Mouse (Mus musculus): Measurements from ENCODE around the gene Timm29.
"Not testable (repeated sequence)": the region's sequence is repeated elsewhere in the genome, so short reads cannot be mapped to it uniquely, and the experiment has no call there.

Timm29 gene

DNA sequence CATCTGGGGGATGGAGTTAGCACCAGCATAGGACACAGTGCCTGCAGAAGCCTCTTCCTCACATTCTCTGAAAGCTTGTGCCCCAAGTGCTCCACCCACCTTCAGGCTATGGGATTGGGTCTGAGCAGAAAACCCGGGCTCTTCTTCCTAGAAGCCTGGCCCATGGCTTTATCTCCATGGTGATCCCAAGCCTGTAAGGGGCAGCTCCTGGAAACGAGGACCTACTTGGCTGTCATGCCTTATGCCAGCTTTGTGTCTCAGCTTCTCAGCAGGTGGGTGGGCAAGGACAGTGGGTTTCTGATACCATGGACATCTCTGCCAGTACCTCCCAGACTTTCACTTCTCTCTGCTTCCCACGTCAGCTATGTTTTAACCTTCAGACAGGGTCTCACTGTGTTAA is 14.3 kb upstream of the Timm29 start:
- DNase-seq (ENCODE audit: low spot score) = no peak

DNA sequence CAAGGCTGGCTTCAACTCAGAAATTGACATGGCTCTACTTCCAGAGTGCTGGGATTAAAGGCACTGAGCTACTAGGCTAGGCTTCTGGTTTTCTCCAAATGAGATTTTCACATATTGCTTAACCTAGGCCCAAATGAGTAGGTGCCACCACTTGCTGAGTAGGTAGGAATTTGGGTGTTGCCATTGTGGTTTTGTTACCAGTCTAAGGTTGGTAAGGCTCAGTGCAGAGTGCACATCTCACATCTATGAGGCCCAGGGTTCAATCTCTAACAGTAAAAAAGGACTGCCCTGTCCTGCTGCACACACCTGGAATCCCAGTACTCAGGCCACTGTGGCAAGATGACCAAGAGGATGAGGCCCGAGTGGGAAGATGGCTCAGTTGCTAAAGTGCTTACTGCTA is 7.1 kb upstream of the Timm29 start:
- no peak for DNase-seq (ENCODE audit: low spot score)

DNA sequence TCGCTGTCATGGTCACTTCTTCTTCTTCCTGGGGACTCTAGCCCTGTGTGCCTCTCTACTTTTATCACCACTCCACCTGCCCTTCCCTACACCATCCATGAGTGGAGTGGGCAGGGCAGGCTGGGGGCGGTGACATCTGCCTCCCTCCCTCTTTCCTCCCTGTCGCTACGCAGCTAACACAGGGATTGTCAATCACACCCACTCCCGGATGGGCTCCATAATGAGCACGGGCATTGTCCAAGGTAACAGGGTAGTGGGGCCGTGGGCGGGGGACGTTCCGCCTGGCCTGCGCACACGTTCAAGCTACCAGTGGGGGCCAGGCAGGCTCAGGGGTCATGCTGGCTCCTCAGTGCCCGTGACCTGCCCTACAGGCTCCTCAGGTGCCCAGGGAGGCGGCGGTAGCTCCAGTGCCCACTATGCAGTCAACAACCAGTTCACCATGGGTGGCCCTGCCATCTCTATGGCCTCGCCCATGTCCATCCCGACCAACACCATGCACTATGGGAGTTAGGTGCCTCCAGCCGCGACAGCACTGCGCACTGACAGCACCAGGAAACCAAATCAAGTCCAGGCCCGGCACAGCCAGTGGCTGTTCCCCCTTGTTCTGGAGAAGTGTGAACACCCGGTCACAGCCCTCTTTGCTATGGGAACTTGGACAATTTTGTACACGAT is 4.7 kb upstream of the Timm29 start:
- no peak for DNase-seq (ENCODE audit: low spot score)

DNA sequence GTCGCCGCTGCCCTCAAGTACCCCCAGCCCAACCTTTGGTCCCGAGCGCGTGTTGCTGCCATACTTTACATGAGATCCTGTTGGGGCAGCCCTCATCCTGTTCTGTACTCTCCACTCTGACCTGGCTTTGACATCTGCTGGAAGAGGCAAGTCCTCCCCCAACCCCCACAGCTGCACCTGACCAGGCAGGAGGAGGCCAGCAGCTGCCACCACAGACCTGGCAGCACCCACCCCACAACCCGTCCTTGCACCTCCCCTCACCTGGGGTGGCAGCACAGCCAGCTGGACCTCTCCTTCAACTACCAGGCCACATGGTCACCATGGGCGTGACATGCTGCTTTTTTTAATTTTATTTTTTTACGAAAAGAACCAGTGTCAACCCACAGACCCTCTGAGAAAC is 4.2 kb upstream of the Timm29 start:
- DNase-seq (ENCODE audit: low spot score) = no peak

DNA sequence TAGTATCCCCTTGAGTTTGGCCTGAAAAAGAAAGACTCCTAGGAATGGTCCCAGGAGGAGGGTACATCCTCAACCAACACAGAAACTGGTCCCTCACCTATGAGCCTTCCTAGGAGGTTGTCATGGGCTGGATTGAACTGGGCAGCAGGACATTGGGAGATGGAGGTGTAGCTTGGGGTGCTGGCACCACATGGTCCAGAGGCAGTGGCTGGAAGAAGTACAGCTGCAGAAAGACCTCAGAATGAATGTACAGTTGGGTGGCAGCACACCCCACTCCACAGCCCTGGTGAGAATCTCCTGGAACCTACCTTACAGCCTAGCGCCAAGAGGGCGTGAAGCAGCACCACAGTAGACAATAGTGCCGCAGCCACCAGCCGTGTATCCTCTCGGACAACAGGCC is 3.0 kb upstream of the Timm29 start:
- DNase-seq (ENCODE audit: low spot score) = no peak

DNA sequence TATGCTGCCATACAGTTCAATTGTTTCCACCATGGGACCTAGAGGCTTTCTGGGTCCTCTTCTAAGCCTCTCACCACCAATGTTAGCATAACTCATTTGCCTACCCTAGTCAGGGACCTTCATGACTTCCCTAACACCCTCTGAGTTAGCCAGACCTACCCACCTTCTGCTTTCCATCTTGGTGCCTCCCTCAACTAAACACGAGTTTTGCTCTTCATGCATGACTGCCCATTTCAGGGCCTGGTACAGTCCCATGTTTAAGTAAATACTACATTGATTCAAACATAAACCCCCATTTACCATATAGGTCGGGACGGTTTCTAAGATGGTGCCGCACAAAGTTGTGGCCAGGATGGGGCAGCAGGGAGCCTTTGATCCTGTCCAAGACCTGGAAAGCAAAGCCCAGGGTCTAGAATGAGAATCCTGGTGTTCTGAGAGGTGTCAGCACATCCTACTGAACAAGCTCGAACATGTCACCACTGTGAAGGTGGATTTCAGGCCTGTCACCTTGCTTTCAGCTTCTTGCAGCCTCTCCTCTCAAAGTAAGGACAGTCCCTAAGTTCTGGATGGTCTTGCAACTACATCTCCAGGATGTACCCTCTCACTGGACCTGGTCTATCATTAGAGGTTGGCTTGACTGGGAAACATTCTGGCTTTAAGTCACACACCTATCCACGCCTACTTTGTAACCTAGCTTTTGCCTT is 1.2 kb upstream of the Timm29 start:
- no peak for DNase-seq (ENCODE audit: low spot score)

DNA sequence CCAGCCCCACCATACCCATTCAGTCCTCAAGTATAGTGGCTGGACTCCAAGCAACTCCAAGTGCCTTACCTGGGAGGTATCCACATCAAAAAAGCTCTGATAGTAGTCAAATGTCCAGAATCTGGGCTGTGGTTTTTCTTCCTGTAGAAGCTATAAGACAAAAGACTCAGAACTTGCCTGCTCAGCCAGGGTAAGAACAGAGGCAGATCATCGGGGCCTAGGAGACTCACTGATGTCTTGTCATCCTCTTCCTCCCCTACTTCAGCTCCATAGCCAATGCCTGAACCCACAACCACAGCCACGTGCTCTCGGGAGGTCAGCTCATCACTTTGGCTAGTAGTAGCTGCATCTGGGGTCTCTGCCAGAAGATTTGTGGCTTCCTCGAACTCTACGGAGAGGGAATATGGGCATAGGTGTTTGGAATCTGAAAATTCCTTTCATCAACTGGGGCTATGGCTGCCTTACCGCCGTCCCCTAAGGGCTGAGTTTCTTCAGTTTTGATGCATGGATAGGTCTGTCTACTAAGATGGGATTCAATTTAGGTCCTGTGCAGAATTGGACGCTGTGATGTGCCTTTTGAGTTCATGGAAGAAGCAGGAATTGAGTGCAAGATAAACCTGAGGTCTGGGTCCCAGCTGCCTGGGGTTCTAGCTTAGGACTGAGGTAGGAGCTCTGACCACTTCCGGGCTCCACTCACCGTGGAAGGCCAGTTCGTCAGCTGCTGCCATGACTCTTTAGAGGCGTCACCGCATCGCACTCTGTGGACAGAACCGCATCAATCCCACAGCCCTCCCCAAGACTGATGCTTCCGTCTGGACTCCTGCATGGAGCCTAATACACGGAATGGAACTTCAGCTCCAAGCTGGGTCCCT is 455 bp upstream of the Timm29 start:
- peak; percentile 26 for DNase-seq (ENCODE audit: low spot score)

DNA sequence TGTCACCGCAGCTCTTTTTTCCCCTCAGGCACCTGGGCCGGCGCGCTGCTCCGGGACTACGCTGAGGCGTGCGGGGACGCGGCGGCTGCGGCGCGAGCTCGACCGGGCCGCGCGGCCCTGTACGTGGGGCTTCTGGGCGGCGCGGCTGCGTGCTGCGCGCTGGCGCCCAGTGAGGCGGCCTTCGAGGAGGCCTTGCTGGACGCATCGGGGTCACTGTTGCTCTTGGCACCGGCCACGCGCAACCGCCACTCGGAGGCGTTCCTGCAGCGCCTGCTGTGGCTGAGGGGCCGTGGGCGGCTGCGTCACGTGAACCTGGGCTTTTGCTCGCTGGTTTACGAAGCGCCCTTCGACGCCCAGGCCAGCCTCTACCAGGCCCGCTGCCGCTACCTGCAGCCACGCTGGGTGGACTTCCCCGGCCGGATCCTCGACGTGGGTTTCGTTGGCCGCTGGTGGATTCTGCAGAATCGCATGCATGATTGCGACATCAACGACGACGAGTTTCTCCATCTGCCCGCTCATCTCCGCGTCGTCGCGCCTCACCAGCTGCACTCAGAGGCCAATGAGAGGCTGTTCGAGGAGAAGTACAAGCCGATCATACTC is 700 bp downstream of the Timm29 start:
- peak; percentile 57 for DNase-seq (ENCODE audit: low spot score)

DNA sequence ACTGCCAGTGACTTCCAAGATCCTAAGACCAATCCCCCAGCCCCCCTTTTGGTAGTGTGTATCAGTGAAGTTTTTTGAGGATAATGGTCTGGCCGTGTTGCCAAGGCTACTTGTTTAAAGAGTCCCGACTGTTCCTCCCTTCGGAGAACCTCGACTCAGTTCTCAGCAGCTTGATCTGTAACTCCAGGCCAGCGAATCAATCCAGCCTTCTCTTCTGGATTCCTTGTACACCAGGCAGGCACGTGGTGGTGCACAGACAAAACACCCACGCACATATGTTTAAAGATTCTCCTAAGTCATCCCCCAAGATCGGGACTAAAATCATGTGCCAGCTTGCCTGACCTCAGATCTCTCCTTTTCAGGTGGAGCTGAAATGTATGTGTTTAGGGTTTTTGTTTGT is 1.8 kb downstream of the Timm29 start:
- not testable (repeated sequence) for DNase-seq (ENCODE audit: low spot score)

DNA sequence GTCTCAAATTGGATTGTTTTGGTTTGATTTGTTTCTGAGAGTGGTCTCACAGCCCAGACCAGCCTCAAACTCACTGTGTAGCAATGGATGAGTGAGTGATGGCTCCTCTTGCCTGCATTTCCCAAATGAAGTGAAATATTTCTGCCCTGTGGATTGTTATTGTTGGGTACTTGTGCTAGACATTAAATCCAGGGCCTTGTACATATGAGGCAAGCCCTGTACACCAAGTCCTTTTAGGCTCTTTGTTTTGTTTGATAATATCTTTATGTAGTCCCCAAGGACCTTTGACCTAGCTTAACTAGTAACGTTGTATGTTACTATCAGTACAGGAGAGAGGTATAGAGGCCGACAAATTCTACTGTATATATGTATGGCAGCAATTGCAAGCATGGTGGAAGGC is 2.3 kb downstream of the Timm29 start:
- DNase-seq (ENCODE audit: low spot score) = no peak

DNA sequence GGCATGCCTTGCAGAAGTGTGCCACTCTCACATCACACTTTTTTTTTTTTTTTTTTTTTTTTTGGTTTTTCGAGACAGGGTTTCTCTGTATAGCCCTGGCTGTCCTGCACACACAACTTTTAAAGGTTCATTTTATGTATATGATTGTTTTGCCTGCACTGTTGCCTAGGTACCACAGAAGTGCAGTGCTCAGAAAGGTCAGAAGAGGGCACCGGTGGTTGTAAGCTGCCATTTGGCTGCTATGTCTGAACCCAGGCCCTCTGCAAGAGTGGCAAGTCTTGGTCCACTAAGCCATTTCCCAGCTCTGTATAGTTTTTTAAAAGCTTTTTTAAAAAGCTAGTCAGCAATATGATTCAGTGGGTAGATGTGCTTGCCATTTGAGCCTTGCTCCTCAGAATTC is 5.7 kb downstream of the Timm29 start:
- no peak for DNase-seq (ENCODE audit: low spot score)

DNA sequence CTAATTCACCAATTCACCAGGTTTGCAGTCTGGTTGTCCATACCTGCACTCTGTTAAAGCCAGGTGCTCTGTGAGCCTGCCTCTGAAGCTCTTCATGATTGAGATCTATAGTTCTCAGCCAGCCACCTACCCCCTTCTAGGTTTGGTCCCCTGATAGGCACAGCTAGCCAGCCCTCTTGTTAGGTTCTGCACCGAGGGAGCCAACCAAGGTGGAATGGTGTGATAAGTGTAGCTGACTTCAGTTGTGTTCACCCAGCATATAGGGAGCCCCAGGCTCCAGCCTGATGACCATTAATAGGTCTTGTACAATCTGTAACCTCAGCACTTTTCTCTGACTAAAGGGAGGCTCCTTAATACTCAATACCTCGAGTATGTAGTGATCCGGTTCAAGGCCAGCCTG is 7.7 kb downstream of the Timm29 start:
- DNase-seq (ENCODE audit: low spot score) = no peak

DNA sequence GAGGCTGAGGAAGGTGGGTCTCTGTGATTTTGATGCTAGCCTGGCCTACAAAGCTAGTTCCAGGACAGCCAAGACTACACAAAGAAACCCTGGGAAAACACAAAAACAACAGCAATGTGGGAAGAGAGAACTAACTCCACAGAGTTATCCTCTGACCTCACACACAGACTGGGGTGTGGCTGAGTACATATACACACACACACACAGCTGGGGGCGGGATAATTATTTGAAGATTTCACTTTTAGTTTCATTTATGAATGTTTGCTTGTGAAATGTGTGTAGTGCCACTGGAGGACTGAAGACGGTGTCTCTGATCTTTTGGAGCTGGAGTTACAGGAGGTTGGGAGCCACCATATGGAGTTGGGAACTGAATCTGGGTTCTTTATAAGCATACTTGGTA is 8.6 kb downstream of the Timm29 start:
- no peak for DNase-seq (ENCODE audit: low spot score)

DNA sequence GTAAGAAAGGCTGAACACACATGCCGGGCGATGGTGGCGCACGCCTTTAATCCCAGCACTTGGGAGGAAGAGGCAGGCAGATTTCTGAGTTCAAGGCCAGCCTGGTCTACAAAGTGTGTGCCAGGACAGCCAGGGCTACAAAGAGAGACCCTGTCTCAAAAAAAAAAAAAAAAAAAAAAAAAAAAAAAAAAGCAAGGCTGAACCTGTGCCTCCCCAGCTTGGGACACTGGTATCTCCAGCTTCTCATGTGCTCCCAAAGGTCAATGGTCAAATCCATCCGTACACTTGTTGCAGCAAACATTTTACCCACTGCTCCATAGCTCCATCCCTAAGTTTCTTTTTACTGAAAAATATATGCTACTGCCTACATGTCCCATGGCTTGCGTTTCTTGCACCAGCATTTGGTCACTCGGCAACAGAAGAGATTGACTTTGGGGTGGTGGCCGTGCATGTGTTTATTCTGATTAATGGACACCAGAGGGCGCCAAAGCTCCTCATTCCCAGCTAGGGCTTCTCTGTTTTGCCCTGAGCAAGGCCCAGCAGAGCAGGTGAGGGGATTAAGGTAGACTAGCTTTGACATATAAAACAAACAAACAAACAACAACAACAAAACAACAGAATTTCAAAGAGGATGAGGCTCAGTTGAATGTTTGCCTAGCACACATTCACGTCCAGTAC is 9.3 kb downstream of the Timm29 start:
- peak; percentile 73 for DNase-seq (ENCODE audit: low spot score)

DNA sequence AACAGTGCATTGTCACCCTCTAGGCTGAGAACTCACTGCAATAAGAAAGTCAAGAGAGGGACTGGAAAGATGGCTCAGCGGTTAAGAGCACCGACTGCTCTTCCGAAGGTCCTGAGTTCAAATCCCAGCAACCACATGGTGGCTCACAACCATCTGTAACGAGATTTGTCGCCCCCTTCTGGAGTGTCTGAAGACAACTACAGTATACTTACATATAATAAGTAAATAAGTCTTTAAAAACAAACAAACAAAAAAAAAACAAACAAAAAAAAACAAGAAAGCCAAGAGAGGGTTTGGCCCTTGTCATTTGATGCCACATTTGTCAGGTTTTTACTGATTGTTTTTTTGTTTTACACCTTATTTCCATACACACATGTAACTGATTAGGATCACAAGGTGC is 11.6 kb downstream of the Timm29 start:
- DNase-seq (ENCODE audit: low spot score) = no peak

DNA sequence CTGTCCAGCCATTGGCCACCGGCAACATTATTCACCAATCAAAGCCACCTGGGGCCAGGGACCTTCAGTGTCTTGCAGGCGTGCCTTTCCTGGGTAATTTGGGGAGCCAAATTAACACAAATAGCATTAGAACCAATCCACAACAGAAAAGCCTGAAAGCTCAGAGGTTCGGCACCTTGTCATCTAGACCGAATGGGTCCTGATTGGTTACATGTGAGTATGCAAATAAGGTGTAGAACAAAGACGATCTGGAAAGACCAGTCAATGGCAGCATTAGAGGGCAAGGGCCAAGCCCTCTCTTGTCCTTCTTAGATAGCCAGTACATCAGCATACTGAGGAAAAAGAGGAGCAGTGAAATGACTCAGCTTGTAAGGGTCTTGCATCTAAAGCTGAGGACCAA is 13.3 kb downstream of the Timm29 start:
- DNase-seq (ENCODE audit: low spot score) = no peak

DNA sequence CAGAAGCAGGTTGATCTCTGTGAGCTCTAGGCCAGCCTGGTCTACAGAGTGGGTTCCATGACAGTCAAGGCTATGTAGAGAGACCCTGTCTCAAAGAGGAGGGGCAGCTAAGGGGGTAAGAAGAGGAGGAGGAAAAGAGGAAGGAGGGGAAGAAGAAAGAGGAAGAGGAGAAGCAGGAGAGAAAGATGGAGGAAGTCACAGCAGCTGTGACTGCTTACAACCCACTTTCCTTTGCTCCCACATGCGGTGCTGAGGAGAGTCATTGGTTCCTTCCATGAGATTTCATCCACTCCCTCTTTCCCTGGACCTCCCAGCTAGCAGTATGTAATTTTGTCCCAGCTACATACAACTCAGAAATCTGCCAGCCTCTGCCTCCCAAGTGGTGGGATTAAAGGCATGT is 14.1 kb downstream of the Timm29 start:
- no peak for DNase-seq (ENCODE audit: low spot score)

DNA sequence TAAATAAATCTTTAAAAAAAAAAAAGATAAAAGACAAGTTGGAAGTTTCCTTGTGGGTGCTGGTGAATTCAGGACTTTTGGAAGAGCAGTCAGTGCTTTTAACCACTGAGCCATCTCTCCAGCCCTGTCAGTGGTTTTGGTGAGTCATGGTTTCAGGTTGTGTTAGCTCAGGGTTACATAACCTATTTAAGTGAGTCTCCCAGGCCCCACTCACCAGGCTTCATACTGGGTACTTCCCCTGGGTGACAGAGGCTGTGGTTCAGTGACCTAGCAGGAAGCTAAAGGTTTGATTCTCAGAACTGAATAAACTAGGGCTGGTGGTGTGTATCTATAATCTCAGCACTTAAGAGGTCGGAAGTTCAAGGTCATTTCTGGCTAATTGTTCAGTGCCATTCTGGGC is 17.3 kb downstream of the Timm29 start:
- DNase-seq (ENCODE audit: low spot score) = no peak

DNA sequence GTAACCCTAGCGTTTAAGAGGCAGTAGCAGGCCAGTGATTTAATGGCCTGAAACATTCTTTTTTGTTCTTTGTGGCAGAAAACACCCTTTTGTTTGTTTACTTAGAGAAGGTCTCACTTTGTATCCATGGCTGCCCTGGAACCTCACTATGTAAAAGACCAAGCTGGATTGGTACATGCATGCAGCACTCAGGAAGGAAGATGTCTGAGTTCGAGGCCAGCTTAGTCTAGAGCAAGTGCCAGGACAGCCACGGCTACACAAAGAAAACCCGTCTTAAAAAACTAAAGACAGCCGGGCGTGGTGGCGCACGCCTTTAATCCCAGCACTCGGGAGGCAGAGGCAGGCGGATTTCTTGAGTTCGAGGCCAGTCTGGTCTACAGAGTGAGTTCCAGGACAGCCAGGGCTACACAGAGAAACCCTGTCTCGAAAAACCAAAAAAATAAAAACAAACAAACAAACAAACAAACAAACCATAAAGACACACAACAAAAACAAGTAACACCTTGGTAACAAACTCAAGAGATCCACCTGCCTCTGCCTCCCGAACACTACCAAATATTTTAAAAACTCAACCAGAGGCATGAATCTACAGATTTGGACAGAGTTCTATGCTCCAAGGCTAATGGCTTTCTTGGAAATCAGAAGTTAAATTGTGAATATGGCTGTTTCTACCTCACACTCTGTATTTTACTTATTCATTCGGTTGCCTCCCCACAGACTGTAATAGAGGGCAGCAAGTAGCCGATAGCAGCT is 22.5 kb downstream of the Timm29 start:
- no peak for DNase-seq (ENCODE audit: low spot score)

DNA sequence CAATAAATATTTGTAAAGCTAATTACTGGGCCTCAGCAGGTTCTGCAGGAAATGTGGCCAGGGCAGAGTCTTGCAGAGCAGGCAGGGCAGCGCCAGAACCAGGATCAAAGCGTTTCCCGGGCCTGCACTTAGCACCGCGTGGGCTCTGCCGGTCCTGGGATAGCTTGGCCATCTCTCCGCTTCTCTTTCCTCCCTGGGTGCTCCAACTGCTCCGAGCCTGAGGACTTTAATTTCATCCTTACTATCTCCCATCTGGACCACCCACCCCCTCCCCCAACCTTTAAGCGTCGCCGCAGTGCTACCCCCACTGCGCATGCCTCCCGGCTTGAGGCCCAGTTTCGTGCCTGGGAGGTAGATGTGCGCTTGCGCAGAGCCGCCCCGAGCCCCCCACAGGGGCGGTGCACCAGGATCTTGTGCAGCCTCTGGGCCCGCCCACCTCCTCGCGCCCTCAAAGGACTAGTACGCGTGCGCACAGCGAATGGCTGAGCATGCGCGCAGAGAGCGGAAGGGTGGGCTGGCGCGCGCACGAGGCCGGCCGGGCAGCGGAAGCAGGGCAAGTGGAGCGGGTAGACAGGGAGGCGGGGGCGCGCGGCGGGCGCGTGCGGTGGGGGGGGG is 23.2 kb downstream of the Timm29 start, which contains the start of gene Smarca4:
TSS of gene Smarca4 (plus strand) at position 553 of the 615 bp plus-strand sequence.
- peak; percentile 100 for DNase-seq (ENCODE audit: low spot score)
